Mouse (Mus musculus) forebrain, embryonic 11.5 days (tissue): ENCODE measurements around the gene Ndst2. TPM values are rescaled to one million over a fixed set of nuclear protein-coding genes. Genes with fewer than 3 reads are reported as not detected.

Experiments
- ATAC-seq: fragments of 200-750 bp; cut with Nextera tagmentation; replicated peaks from 2 replicates; pipeline ENCODE4 v1.8.0; 2017; ENCODE audit warnings: moderate TSS enrichment; ENCODE audit not compliant: low FRiP score
- DNase-seq: peaks from one replicate; pipeline ENCODE4 v3.0.0-alpha.2; 2017; ENCODE audit warnings: low spot score
- H3K27ac ChIP-seq: fragments of 300-500 bp; sonication (generic); 2 replicates; pipeline ENCODE4 v1.5.1; 2014; ENCODE audit warnings: low read depth, low read length
- H3K27me3 ChIP-seq: fragments of 300-500 bp; sonication (generic); 2 replicates; pipeline ENCODE4 v1.6.1; 2014; ENCODE audit warnings: mild to moderate bottlenecking, low read length, mixed read lengths; ENCODE audit not compliant: control insufficient read depth, insufficient read depth
- H3K36me3 ChIP-seq: fragments of 300-500 bp; sonication (generic); 2 replicates; pipeline ENCODE4 v1.6.1; 2014; ENCODE audit warnings: mild to moderate bottlenecking, low read length, moderate library complexity, mixed read lengths; ENCODE audit not compliant: control insufficient read depth, insufficient read depth
- H3K4me1 ChIP-seq: fragments of 300-500 bp; sonication (generic); replicated peaks from 2 replicates; pipeline ENCODE4 v1.6.1; 2014; ENCODE audit warnings: low read length, mixed read lengths; ENCODE audit not compliant: control insufficient read depth, insufficient read depth
- H3K4me2 ChIP-seq: fragments of 300-500 bp; sonication (generic); 2 replicates; pipeline ENCODE4 v1.6.1; 2014; ENCODE audit warnings: low read depth, mild to moderate bottlenecking, low read length, moderate library complexity, mixed read lengths; ENCODE audit not compliant: severe bottlenecking
- H3K4me3 ChIP-seq: fragments of 300-500 bp; sonication (generic); 2 replicates; pipeline ENCODE4 v1.5.1; 2014; ENCODE audit warnings: low read depth, low read length
- H3K9ac ChIP-seq: fragments of 300-500 bp; sonication (generic); 2 replicates; pipeline ENCODE4 v1.6.1; 2014; ENCODE audit warnings: low read length
- H3K9me3 ChIP-seq: fragments of 300-500 bp; sonication (generic); 2 replicates; pipeline ENCODE4 v1.6.1; 2016; ENCODE audit warnings: low read length, mixed read lengths; ENCODE audit not compliant: control insufficient read depth
- WGBS: fragments of 180-500 bp; shearing (Covaris S2); extraction: QIAGEN DNeasy Blood & Tissue Kit; methylation state at CpG from one replicate; pipeline ENCODE4 v1.1.7; 2014; 5-methylcytosine and 5-hydroxymethylcytosine counted together
- polyA plus RNA-seq: library from polyadenylated mRNA; unstranded; fragments of >200 nt; fragmentation: Nextera tagmentation; extraction: Ambion mirVana; gene quantifications from 2 replicates; pipeline ENCODE4 v1.2.1, GENCODE M21; 2014

The Ndst2 gene
- polyA plus RNA-seq, 1 experiment from 2014 or later, result 25.7 TPM

DNA sequence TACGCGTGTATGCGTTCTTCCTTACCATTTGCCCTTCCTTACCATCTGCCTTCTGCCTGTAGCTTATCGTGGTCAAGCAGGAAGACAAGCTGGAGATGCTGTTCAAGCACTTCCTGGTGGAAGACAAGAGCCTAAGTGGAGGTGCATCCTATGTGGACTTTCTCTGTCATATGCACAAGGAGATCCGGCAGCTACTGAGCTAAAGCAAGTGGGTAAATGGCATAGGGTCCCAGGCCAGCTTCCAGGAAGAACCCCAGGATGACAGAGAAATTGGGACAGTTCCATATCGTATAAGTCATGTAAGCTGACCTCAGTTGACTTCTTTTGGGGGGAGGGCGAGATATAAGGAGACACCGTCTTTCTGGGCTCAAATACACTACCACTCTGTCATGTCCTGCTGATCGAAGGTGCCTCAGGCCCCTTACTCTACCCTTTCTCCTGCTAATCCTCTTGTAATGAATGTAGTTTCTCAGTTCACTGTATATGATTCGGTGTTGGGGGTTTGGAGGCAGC lies 40.7 kb downstream of the Ndst2 start:
- no peak overlapping the region for H3K4me2 ChIP-seq
- DNase-seq (no peak), ATAC-seq (no peak)
- no peak overlapping the region for H3K9ac ChIP-seq
- H3K4me3 ChIP-seq, result no peak overlapping the region
- peaks cover 10% of the 10 kb centered on the region for H3K4me1 ChIP-seq
- no peaks in the 10 kb centered on the region; the same call in 1 of the 2 replicates for H3K27me3 ChIP-seq
- H3K27ac ChIP-seq, result no peak overlapping the region
- no peaks in the 10 kb centered on the region for H3K9me3 ChIP-seq
- WGBS, result 93% methylated on average over 10 of the region's 10 CpGs
- peaks cover 6% of the 10 kb centered on the region for H3K36me3 ChIP-seq

- DNase-seq (no peak), ATAC-seq (no peak)
- H3K4me3 ChIP-seq, result no peak overlapping the region
- H3K9me3 ChIP-seq, result no peaks in the 10 kb centered on the region
- H3K27ac ChIP-seq, result no peak overlapping the region
- peaks cover 8% of the 10 kb centered on the region for H3K4me1 ChIP-seq
- H3K27me3 ChIP-seq, result no peaks in the 10 kb centered on the region; the same call in 1 of the 2 replicates
- peaks cover 9% of the 10 kb centered on the region for H3K36me3 ChIP-seq
- H3K4me2 ChIP-seq, result no peak overlapping the region
- H3K9ac ChIP-seq, result no peak overlapping the region
- WGBS, result 88% methylated on average over 6 of the region's 6 CpGs
These were observed 42.6 kb downstream of the Ndst2 start for GRCm38 (mm10) chr14:20691772-20692171.

GRCm38 (mm10) chr14:20689009-20689408 lies 45.4 kb downstream of the Ndst2 start:
- H3K27me3 ChIP-seq, result no peaks in the 10 kb centered on the region
- H3K4me1 ChIP-seq, result no peaks in the 10 kb centered on the region
- H3K4me3 ChIP-seq, result no peak overlapping the region
- DNase-seq (no peak), ATAC-seq (no peak)
- peaks cover 10% of the 10 kb centered on the region for H3K36me3 ChIP-seq
- H3K9ac ChIP-seq, result no peak overlapping the region
- no peaks in the 10 kb centered on the region for H3K9me3 ChIP-seq
- no peak overlapping the region for H3K27ac ChIP-seq
- no peak overlapping the region for H3K4me2 ChIP-seq
- 89% methylated on average over 2 of the region's 2 CpGs for WGBS

- WGBS, result 97% methylated on average over 3 of the region's 3 CpGs
- ATAC-seq, result no peak
- Histone ChIP-seq H3K9me3 (no peaks in the 10 kb centered on the region), H3K4me1 (no peaks in the 10 kb centered on the region), H3K27me3 (no peaks in the 10 kb centered on the region), H3K4me2 (no peak overlapping the region), H3K4me3 (no peak overlapping the region), H3K27ac (no peak overlapping the region), H3K9ac (no peak overlapping the region), H3K36me3 (peaks cover 14% of the 10 kb centered on the region)
- DNase-seq, result no peak
These were observed 47.8 kb downstream of the Ndst2 start for GRCm38 (mm10) chr14:20686576-20686975.

DNA sequence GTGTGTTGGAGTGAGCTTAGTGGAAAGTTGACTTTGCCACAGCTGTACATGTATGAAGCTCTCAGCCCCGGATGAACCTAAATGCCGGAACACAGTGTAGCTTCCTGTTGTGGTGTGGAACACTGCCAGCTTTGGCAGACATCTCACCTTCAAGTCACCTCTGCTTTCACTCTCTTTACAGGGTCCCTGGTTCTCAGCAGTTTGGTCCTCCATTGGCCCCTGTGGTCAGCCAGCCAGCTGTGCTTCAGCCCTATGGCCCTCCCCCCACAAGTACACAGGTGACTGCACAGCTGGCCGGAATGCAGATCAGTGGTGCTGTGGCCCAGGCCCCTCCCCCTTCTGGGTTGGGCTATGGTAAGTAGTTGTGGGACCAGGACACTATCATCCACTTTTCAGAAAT lies 51.9 kb downstream of the Ndst2 start:
- Histone ChIP-seq H3K9ac (no peak overlapping the region), H3K9me3 (no peaks in the 10 kb centered on the region), H3K27ac (no peak overlapping the region), H3K27me3 (no peaks in the 10 kb centered on the region), H3K4me1 (no peaks in the 10 kb centered on the region), H3K4me3 (no peak overlapping the region), H3K4me2 (no peak overlapping the region), H3K36me3 (peaks cover 12% of the 10 kb centered on the region; the same call in 1 of the 2 replicates)
- DNase-seq (no peak), ATAC-seq (no peak)
- WGBS, result 85% methylated on average over 3 of the region's 3 CpGs

DNA sequence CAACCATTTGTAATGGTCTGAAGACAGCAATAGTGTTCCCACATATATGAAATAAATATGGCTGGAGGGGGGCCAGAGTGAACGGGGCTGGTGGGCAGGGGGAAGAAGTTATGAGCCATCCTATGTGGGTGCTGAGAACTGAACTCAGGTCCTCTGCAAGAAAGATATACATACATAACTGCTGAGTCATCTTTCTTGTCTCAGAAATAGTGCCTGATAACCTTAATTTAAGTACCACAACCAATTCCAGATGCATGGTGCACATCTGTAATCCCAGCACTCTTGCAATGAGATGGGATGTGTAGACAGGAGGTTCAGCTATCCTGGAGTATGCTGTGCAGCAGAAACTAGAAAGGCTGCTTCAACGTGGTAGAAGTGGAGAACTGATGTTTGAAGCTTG lies 52.6 kb downstream of the Ndst2 start:
- 94% methylated on average over 2 of the region's 2 CpGs for WGBS
- Histone ChIP-seq H3K27me3 (no peaks in the 10 kb centered on the region), H3K4me2 (no peak overlapping the region), H3K27ac (no peak overlapping the region), H3K9ac (no peak overlapping the region), H3K4me3 (no peak overlapping the region), H3K9me3 (no peaks in the 10 kb centered on the region), H3K36me3 (peaks cover 12% of the 10 kb centered on the region; the same call in 1 of the 2 replicates), H3K4me1 (no peaks in the 10 kb centered on the region)
- DNase-seq (no peak), ATAC-seq (no peak)

DNA sequence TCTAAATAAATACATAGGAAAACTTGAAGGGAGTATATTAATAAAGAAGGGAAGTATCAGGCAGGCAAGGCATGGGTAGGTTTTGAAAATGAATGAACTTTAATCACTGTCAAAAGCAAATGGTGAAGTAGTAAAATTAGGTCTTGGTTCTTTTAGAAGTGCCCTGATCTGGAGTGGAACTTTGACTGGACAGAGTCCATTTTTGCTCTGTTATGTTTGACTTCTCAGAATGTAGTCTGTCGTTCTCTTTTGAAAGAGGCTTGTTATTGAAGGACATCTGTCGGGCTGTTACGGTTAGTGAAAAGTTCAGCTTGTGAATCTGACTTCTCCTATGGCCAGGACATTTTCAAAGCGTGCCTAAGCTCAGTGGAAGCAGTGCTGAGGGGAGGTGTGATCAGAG lies 56.5 kb downstream of the Ndst2 start:
- Histone ChIP-seq H3K4me2 (no peak overlapping the region), H3K27me3 (no peaks in the 10 kb centered on the region), H3K9ac (no peak overlapping the region), H3K36me3 (peaks cover 5% of the 10 kb centered on the region; the same call in 1 of the 2 replicates), H3K27ac (no peak overlapping the region), H3K4me3 (no peak overlapping the region), H3K9me3 (no peaks in the 10 kb centered on the region), H3K4me1 (no peaks in the 10 kb centered on the region)
- ATAC-seq, result no peak
- DNase-seq, result no peak
- 94% methylated on average over 4 of the region's 4 CpGs for WGBS

DNA sequence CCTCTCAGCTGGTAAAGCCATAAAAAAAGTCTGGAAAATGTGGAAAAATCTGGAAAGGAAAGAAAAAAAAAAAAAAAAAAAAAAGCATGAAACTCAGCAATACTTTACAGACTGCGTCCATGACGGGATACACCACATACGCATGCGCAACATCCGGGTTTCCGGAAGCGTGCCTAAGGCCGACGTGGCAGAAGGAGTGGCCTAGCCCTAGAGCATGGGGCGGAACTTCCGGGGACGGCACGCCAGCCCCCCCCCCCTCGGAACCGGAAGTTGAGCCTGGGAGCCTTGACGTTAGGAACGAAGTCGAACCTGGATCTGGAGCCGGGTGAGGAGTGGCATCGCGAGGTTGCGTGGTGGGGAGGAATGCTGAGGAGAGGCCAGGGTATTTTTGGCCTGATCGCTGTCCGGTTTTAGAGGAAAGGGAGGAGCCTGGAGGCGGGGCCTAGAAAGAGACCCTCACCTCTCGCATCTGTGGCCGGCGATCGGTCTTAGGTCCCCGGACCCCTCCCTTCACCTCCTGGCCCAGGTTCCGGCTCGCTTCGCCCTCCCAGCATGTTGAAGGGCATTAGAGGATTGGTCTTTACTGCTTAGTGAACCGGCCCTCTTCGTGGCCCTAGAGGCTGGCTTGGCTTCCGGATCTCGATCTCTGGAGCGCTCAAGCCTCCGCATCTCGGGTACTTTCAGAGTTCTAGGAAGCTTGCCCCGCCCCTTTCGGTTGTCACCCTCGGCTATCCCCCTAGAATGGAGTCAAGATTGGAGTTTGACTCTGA lies 60.1 kb downstream of the Ndst2 start, which contains the start of gene Sec24c:
Sec24c (plus strand) TSS at position 245 of the 770 bp plus-strand sequence.
- H3K4me3 ChIP-seq, result peak within 1 kb of the TSS; percentile 82
- DNase-seq (peak; percentile 99), ATAC-seq (peak; percentile 98)
- WGBS, result under 1% methylated on average over 39 of the region's 43 CpGs
- H3K4me1 ChIP-seq, result no peaks in the 10 kb centered on the region
- peak within 1 kb of the TSS; percentile 62 for H3K4me2 ChIP-seq
- H3K9me3 ChIP-seq, result no peaks in the 10 kb centered on the region
- no peaks in the 10 kb centered on the region for H3K27me3 ChIP-seq
- no peaks in the 10 kb centered on the region; the same call in 1 of the 2 replicates for H3K36me3 ChIP-seq
- H3K27ac ChIP-seq, result peak within 1 kb of the TSS; percentile 76
- H3K9ac ChIP-seq, result peak within 1 kb of the TSS; percentile 74

GRCm38 (mm10) chr14:20673735-20674063 lies 60.7 kb downstream of the Ndst2 start:
- no peaks in the 10 kb centered on the region for H3K4me1 ChIP-seq
- 16% methylated on average over 13 of the region's 13 CpGs for WGBS
- H3K27ac ChIP-seq, result no peak overlapping the region
- H3K4me3 ChIP-seq, result peak overlapping the region; percentile 82
- no peaks in the 10 kb centered on the region for H3K27me3 ChIP-seq
- H3K9me3 ChIP-seq, result no peaks in the 10 kb centered on the region
- ATAC-seq, result peak; percentile 76
- no peak for DNase-seq
- H3K9ac ChIP-seq, result peak overlapping the region; percentile 39; the same call in 1 of the 2 replicates
- H3K4me2 ChIP-seq, result peak overlapping the region; percentile 62
- H3K36me3 ChIP-seq, result no peaks in the 10 kb centered on the region; the same call in 1 of the 2 replicates
